Mouse (Mus musculus) intestine, postnatal 0 days (tissue): ENCODE measurements at regions not wholly inside any gene's neighbourhood (a gene's known extent, or its start where the extent isn't known, plus 50 kb on each side); places are given as distances from the start of the nearest gene placed in this dataset.
A peak's percentile ranks its signal among the peaks of the same experiment; 100 is the strongest.

ENCODE experiments used
- ATAC-seq: fragments of 200-750 bp; cut with Nextera tagmentation; 2 replicates; pipeline ENCODE4 v1.8.0; 2017; ENCODE audit warnings: mild to moderate bottlenecking, moderate TSS enrichment, moderate library complexity
- H3K27ac ChIP-seq: fragments of 300-500 bp; sonication (generic); 2 replicates; pipeline ENCODE4 v1.5.1; 2014; ENCODE audit warnings: mild to moderate bottlenecking, low read depth, low read length, moderate library complexity
- H3K27me3 ChIP-seq: fragments of 300-500 bp; sonication (generic); replicated peaks from 2 replicates; pipeline ENCODE4 v1.6.1; 2014; ENCODE audit warnings: low read length, mixed read lengths; ENCODE audit not compliant: control insufficient read depth, insufficient read depth
- H3K36me3 ChIP-seq: fragments of 300-500 bp; sonication (generic); 2 replicates; pipeline ENCODE4 v1.6.1; 2014; ENCODE audit warnings: mild to moderate bottlenecking, moderate library complexity; ENCODE audit not compliant: control insufficient read depth, insufficient read depth
- H3K4me1 ChIP-seq: fragments of 300-500 bp; sonication (generic); replicated peaks from 2 replicates; pipeline ENCODE4 v1.6.1; 2014; ENCODE audit warnings: antibody characterized with exemption, low read length, mixed read lengths; ENCODE audit not compliant: control insufficient read depth, insufficient read depth
- H3K4me2 ChIP-seq: fragments of 300-500 bp; sonication (generic); replicated peaks from 2 replicates; pipeline ENCODE4 v1.6.1; 2014; ENCODE audit warnings: low read depth, mild to moderate bottlenecking, moderate library complexity
- H3K4me3 ChIP-seq: fragments of 300-500 bp; sonication (generic); 2 replicates; pipeline ENCODE4 v1.5.1; 2014; ENCODE audit warnings: low read depth, low read length
- H3K9ac ChIP-seq: fragments of 300-500 bp; sonication (generic); 2 replicates; pipeline ENCODE4 v1.6.1; 2014; ENCODE audit warnings: mild to moderate bottlenecking, low read depth, low read length
- H3K9me3 ChIP-seq: fragments of 300-500 bp; sonication (generic); 2 replicates; pipeline ENCODE4 v1.6.1; 2016; ENCODE audit warnings: mixed run types; ENCODE audit not compliant: control insufficient read depth
- CTCF ChIP-seq: sonication (generic); IDR thresholded peaks from 2 replicates; pipeline ENCODE4 v1.5.1; 2016; ENCODE audit warnings: low read depth, mild to moderate bottlenecking, control low read depth, antibody characterized with exemption, moderate library complexity
- WGBS: fragments of 180-500 bp; shearing (Covaris S2); extraction: QIAGEN DNeasy Blood & Tissue Kit; methylation state at CpG from one replicate; pipeline ENCODE4 v1.1.7; 2014; 5-methylcytosine and 5-hydroxymethylcytosine counted together

- H3K4me1 ChIP-seq, result no peaks in the 10 kb centered on the region; the same call in 1 of the 2 replicates
- ATAC-seq, result no peak
- no peak for TF ChIP-seq CTCF
- 39% methylated on average over 7 of the region's 7 CpGs for WGBS
- H3K27me3 ChIP-seq, result no peaks in the 10 kb centered on the region
- H3K9me3 ChIP-seq, result no peaks in the 10 kb centered on the region
- H3K4me3 ChIP-seq, result no peak overlapping the region
- H3K9ac ChIP-seq, result no peak overlapping the region
- peak overlapping the region; percentile 80 for H3K4me2 ChIP-seq
- no peaks in the 10 kb centered on the region for H3K36me3 ChIP-seq
- no peak overlapping the region for H3K27ac ChIP-seq
These were observed 51.2 kb upstream of the Kdm7a start for GRCm38 (mm10) chr6:39257667-39258395.

DNA sequence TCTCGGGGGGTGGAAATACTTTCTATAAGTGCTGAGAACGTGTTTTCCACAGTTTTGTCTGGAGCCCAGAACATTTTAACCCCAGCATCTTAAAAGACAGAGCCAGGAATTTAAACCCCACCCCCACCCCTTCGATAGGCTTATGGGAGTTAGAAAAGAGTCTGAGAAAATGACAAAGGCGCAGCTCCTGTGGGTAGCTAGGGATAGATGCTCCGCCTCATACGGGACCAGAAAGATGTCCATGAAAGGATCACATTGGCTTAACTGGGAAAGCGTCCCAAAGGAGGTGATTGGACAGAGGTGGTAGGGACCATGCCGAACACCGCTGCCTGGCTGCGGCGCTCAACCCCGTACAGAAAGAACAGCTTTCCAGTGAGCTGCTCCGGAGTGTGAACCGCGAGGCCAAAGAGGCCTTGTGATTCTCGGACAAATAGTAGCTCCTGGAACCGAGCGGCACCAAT lies 50.6 kb upstream of the Kdm7a start:
- peak overlapping the region; percentile 15 for H3K27ac ChIP-seq
- H3K9me3 ChIP-seq, result no peaks in the 10 kb centered on the region
- ATAC-seq, result no peak
- H3K4me2 ChIP-seq, result peak overlapping the region; percentile 80
- no peaks in the 10 kb centered on the region; the same call in 1 of the 2 replicates for H3K4me1 ChIP-seq
- WGBS, result 4% methylated on average over 18 of the region's 18 CpGs
- H3K27me3 ChIP-seq, result no peaks in the 10 kb centered on the region
- 0 out of 2 replicates have a peak overlapping the region, but pooled peaks have one; percentile 18 for H3K9ac ChIP-seq
- H3K4me3 ChIP-seq, result peak overlapping the region; percentile 40
- H3K36me3 ChIP-seq, result no peaks in the 10 kb centered on the region
- 0 out of 2 replicates have a peak, but pooled peaks have one; percentile 4 for TF ChIP-seq CTCF

GRCm38 (mm10) chr6:39256304-39257103 lies 49.9 kb upstream of the Kdm7a start:
- WGBS, result 4% methylated on average over 48 of the region's 48 CpGs
- no peak for TF ChIP-seq CTCF

More at GRCm38 (mm10) chr6:39256304-39257103, 49.9 kb upstream of the Kdm7a start:
- peak; percentile 26; the same call in 1 of the 2 replicates for ATAC-seq
- Histone ChIP-seq H3K4me1 (no peaks in the 10 kb centered on the region; the same call in 1 of the 2 replicates), H3K9ac (0 out of 2 replicates have a peak overlapping the region, but pooled peaks have one; percentile 18), H3K9me3 (no peaks in the 10 kb centered on the region), H3K27me3 (no peaks in the 10 kb centered on the region), H3K4me2 (peak overlapping the region; percentile 80), H3K4me3 (peak overlapping the region; percentile 40), H3K27ac (peak overlapping the region; percentile 15), H3K36me3 (no peaks in the 10 kb centered on the region)
